Mouse (Mus musculus) urinary bladder, adult 18-20 months (tissue): ENCODE data around the gene Gm11032.
"Not testable (repeated sequence)": the region's sequence is repeated elsewhere in the genome, so short reads cannot be mapped to it uniquely, and the experiment has no call there.

Experiments used
- DNase-seq, 2 experiments: peaks; one replicate each; pipeline ENCODE4 v3.0.0; 2022; ENCODE audit warnings: low spot score in 2 of 2, mixed read lengths in 2 of 2

Gene Gm11032

DNA sequence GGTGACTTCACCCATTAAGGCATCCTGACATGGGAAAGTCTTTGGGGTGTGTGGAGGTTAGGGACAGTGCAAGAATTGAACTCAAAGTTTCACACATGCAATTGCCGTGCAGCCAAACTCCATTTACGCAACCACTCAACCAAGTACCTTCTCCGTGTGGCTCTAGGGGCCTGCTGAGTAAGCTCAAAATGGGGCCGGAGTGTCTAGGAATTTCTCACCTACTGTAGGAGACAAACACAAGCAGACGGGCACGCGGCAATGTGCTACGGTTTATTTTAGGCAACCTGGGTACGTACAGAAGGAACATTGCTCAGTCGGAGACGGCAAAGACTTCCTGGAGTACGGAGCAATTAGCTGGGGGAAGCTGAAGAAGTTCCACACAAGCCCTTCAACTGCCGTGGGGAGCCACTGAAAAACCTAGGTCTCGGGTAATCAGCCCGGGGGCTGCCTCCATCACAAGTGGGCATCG lies at the start of gene Gm11032:
Gm11032 (plus strand) TSS at position 51 of the 469 bp plus-strand sequence.
- DNase-seq: no peak

DNA sequence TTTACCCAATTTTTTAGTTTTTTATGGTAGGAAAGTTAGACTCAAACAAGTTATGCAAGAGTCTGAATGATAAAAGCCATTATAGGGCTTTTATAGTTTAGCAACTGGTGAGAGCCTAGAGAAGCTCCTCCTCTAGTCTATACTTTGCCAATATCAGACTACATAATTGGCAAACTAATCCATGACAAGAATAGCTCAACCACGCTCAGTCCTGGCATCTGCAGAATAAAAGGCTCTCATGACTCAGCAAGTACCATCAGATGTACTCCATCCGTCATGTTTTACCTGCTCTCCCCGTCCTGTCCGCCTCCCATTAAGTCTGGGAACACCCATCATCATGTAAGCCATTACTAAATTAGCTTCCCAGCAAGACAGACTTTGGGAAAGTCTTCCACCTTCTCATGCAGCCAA lies 48.4 kb upstream of the Gm11032 start:
- no peak for DNase-seq

DNA sequence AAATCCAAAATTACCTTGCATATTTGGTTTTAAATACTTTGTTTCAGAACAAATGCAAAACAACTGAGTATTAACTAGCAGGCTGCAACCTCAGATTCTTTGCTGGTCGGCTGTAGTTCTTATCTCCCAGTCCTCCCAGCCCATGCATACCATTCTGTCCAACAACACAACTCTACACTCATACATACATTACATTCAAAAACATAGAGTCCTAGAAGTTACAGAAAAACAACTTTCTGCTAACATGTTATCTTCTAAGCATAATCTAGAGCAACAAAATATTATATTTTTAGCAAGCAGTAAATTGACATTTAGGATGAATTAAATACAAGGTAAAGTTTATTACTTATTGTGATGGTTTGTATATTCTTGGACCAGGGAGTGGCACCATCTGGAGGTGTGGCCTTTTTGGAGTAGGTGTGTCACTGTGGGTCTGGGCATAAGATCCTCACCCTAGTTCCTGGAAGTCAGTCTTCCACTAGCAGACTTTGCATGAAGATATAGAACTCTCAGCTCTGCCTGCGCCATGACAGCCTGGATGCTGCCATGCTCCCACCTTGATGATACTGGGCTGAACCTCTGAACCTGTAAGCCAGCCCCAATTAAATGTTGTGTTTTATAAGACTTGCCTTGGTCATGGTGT lies 43.7 kb upstream of the Gm11032 start:
- not testable (repeated sequence) for DNase-seq

DNA sequence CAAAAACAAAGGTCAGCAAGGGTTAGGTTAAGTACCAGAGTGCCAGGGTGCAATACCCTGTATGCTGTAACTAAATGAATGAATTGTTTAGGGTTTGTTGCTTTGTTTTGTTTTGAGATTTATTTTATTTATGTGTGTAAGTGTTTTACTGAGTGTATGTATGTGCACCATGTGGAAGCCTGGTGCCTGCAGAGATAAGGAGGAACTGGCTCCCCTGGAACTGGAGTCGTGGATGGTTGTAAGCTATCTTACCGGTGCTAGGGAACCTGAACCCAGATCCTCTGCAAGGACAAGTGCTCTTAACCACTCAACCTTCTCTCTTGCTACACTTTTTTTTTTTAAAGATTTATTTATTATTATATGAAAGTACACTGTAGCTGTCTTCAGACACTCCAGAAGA lies 42.8 kb upstream of the Gm11032 start:
- DNase-seq: no peak

DNA sequence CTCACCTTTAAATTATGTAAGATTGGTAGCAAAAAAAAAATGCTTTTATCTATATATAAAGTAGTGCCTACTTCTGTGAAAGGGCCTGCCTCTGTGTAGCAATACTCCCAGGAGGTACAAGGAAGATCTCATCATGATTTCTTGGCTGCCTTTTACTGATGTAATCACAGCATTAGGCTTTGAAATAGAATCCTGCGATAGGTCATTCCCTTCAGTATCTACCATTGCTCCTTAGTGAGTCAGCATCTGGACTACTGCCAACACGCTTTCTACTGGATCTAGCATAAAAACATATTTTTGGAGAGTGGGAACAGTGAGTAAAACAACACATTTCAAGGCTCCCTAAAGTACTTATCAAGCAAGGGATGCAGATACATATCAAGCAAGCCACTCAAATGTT lies 41.2 kb upstream of the Gm11032 start:
- DNase-seq: peak in 1 of 2 experiments; percentile 50

DNA sequence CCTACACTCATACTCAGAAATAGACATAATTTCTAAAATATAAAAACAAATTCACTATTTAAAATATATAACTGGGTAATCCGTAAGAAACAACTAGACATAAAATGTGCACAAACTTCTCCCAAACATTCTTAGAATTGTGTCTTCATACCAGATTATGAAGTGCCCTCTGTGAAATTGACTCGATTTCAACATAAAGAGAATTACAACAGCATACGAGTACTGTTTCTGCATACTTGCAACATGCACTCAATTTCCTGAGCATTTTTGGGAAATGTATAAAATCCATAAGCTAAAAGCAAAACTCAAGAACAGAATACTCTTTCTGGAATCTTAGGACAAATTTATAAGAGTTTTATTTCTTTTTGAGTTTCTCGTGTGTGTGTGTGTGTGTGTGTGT lies 28.1 kb upstream of the Gm11032 start:
- no peak for DNase-seq

DNA sequence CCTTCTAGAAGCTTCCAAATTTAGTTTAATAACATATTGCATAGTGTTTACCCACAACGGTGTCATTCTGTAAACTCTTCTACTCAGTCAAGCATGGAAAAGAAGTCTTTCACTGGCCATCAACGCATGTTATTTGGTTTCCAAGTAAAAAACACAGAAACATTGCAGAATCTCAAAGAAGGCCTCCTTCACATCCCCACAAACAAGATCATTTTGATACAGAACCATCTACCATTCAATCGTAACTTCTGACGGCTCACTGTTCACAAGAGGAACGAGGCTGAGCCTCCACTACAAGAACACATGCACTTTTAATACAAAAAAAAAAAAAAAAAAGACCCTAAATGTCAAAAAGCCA lies 26.4 kb upstream of the Gm11032 start:
- DNase-seq: no peak

DNA sequence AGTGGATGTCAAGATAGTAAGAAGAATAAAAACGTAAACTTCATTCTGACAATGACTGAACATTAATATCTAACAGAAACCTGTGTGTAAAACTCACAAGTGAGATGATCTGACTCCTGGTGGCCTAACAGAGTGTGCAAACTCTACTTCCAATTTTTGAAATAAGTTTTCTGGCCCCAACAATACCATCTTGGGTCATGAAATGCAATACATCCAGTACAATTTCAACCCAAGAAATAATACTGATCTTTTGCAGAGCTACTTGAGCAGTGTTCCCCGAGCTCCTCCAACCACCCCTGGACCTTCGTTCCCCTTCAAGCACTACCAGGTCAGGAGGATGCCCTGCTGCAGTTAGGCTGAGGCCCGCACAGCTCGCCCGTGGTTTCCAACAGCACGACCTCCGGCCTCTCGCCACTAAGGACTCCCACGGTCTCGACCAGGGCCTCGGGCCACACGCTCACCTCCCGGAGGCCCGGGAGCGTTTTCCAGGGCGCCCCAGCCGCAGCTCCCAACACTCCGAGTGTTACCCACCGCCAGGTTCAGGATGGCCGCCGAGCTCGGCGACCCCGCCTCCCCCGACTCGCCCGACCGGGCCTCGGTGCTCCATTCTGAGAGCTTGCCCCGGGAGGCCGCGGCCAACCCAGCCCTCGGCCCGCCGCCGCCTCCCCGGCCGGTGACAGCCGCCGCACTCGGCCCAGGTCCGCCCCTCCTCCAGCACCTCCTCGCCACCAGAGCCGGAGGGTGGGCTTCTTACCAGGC lies 25.8 kb upstream of the Gm11032 start:
- DNase-seq: peak in 1 of 2 experiments; percentile 68

DNA sequence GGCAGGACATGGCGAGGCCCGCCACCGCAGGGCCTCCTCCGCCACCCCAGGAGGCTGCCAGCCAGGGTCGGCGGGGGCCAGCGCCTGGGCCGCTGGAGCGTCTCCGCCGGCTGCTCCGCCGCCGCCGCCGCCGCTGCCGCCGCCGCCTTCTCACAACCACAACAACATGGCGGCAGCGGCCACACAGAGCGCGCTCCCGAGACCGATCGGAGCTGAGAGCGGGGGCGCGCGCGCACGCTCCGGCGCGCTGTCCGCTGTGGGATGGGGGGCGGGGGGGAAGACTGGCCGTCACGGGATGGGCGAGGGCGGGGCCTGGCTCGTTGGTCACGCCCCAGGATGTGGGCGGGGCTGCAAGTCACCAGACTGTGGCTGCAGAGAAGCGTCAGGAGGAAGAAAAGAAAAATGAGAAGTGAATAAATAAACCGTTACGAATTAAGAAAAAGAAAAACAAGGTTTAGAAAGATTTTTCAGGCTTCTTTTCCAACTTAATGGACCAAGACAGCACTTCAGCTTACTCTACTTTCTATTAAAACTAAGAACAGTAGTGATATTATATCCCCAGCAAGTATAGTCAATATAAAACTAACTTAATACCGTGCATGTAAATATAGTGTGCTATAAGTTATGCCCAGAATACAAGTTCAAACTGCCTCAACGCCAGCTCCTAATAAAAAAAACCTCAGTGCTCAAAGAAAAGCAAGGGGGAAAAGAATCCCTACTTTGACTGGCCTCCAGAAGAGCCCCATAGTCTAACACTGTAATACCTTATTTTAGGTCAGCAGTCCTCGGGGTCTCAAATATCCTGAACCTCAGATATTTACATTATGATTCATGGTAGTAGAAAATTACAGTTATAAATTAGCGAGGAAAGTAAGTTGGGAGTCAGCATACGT lies 25.0 kb upstream of the Gm11032 start, which contains the start of gene Mtmr3:
Mtmr3 (minus strand) TSS at position 256 of the 893 bp plus-strand sequence.
- DNase-seq: peak; percentile 90 to 96

DNA sequence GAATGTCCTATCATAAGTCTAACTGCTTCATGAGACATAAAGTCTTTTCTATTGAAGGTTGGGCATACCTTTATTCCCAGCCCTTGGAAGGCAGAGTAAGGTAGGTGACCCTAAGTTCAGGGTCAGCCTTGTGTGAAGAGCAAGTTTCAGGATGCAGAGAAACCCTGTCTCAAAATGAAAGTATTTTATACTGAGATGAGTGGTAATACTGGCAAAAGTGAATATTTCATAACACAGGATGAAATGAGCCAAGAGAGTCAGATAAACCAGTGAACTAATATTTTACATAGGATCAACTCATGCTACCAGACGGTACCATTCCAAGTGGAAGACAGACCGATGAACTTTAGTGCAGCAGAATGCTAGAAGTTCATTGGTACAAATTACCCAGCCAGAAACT lies 21.5 kb upstream of the Gm11032 start:
- no peak for DNase-seq

DNA sequence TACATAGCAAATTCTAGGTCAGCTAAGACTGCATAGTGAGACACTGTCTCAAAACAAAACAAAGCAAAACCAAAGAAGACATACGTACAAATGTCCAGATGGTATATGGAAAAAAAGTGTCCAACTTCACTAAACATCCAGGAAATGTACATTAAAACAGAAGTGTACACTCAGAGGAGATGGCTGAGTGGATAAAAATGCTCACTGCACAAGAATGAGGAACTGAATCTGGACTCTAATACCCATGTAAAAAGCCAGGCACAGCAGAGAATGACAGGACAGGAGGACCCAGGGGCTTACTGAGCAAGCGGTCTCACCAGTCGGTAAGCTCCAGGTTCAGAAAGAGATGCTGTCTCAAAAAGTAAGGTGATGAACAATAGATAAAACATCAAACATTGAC lies 20.0 kb upstream of the Gm11032 start:
- no peak for DNase-seq

DNA sequence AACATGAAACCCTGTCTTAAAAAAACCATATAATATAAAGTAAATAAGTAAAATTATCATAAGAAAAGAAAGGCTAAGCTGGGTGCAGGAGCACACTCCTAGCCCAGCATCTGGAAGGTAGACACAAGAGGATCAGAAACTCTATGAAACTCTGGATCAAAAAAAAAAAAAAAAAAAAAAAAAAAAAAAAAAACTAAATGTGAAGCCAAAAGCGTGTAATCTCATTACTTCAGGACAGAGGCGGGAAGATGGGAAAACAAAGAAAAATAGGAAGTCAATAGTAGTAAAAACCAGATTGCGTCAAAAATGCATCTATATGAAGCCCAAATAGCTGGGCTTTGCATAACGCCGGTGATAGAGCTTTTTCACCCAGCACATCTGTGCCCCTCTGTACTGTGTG lies 18.0 kb upstream of the Gm11032 start:
- no peak for DNase-seq

DNA sequence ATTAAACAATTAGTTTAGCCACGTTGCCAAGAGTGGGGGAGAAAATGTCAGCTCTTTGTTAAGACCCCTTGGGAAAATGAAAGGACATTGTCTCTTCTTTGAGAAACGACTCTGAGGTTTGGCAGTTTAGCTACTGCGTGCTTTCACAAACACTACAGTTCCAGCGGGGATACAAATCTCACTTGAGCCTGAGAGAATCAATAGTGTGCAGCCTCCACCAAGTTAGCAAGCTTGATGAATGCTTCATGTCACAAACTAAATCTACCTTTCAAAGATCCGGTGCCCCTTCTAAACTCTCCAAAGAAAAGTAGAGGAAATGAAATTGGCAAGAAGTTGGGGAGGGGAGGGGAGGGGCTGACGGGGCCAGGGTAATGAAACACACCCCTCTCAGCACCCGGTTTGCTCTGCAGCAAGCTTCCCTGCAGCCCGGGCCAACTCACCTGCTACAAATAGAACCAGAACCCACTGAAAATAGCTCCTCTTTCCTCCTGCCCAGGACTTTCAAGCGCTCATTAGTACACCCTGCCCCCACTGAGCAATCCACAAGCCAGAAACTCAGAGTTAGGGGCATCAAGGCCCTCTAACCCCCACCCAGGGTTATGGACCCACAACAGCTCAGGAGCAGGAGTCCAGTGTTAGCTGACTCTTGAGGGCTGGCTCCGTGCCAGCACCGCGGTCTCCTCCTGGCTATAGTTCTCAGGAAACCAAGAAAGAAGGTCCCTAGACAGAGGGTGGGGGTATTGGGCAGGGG lies 17.0 kb upstream of the Gm11032 start:
- no peak for DNase-seq

DNA sequence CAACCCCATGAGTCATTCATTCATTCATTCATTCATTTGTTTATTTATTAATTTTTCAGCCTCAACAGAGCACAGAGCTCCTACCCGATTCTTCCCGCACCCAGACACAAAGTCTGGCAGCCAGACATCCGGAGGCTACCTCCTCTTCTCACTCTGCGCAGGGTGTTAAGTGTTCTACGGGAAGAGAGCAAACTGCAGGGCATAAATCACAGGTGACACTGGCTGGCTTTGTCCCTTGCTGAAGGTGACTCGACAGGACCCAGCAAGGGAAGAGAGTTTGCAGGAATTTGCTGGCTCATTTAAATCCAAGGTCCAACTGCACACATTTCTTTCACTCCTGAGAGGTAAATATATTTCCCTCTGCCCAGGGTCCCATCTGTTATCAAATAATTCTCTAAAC lies 15.4 kb upstream of the Gm11032 start:
- DNase-seq: no peak

DNA sequence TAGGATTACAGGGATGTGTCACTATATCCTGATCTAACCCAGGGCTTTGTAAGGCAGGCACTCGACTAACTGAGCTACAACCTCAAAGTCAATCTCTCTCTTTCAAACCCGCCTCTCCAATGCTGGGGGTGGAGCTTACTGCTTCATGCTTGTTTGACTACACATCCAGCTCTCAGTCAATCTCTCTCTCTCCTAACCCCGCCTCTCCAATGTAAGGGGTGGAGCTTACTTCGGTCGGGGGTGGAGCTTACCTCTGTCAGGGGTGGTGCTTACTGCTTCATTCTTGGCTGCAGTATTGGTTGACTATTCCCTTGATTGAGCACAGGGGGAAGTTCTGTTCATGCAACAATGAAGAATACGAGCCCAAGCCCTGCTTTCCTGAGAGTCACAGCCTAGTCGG lies 14.5 kb upstream of the Gm11032 start:
- DNase-seq: no peak

DNA sequence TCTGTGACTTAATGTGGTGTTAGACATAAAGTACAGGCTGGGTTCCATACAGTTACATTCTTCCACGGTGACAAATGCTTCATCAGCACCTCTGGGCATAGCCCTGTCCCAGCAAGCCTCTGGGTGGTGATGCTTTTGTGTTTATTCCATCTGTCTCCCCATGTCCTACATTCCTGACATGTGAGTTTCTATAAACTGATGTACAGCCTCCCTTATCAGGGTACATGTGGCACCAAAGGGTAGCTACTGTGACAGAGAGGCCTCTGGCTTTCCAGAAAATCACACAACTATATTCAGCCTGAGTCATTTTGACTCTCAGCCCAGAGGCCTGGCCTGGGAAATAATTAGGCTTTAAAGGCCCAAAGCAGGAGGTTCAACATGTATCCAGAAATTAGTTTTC lies 13.3 kb upstream of the Gm11032 start:
- no peak for DNase-seq

DNA sequence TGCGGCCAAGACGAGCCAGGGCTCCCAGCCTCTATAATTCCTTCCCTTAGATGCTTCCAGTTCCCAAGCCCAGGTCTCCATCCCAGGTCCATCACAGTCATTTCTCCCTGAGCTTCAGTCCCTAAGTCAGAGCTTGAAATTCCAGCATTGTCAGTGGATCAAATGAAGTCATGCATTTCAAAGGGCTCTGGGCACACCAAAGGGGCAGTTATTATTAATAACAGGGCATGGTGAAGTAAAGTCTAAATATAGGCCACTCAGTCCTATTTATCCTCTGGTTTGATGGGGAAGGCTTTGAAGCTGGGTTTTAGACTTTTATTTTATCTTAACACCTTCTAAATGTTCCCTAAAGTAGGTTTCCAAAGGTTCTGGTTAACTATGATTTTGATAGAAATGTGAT lies 8.0 kb upstream of the Gm11032 start:
- DNase-seq: no peak

DNA sequence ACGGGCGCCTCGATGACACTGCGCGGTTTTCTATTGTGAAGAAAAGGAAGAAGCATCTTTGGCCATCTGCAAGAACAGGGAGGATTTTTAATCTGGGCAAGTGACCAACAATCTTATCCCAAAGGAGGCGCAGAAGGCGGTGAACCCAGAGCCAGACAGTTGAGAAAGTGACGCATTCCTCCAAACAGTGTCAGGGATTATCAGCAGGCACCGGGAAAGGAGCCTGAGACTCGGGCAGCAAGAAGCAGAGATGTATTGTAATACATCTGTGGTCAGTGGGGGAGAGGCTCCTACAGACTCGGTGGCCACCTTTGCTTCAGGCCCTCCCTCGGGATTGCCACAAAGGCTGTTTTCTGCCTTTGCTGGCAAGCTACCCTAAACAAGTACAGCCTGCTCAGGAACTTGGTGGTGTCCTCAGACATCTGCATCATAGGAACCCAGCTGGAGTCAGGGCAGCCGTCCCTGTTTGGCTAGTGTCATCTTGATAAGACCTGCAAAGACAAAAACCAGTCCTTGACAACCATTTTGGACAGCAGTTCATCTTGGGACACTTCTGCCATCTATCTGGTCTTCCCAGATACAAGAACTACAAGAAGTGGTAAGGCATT lies 738 bp downstream of the Gm11032 start:
- DNase-seq: peak in 1 of 2 experiments; percentile 30

DNA sequence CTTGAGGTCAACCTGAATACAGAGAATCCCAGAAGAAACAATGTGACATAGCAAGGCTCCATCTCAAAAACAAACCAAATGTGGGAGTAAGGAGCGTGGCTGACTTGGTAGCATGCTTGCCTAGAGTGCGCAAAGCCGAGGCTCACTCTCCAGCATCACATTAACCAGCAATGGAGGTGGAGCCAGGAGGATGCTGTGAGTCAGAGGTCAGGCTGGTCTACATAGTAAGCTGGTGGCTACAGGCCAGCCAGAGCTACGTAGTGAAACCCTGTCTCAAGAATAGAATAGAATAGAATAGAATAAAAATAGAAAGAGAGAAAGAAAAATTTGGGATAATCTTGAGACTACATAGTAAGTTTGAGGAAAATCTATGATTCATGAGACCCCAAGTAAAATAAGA lies 2.0 kb downstream of the Gm11032 start:
- peak in 1 of 2 experiments; percentile 22 for DNase-seq

DNA sequence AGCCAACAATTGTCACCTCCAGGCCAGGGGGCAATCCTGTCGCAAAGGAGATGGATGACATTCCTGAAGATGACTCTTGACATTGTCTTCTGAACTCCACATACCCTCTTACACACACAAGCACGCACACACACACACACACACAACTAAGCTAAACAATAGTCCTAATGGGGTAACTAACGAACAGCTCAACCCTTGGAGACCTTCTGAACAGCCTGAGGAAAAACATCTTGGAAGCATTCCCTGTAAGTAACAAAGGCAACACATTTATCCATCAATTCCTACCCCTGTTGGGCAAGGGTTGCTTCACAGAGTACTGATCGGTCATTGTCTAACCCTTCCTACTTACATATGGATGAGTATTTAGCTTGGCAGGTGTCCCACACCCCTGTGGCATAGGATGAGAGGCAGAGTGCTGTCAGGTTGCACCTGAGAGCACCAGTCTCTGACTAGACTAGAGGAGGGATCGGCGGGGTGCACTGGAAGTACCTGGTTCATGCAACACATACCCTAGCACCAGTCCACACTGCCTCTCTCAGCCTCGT lies 2.6 kb downstream of the Gm11032 start:
- DNase-seq: no peak

DNA sequence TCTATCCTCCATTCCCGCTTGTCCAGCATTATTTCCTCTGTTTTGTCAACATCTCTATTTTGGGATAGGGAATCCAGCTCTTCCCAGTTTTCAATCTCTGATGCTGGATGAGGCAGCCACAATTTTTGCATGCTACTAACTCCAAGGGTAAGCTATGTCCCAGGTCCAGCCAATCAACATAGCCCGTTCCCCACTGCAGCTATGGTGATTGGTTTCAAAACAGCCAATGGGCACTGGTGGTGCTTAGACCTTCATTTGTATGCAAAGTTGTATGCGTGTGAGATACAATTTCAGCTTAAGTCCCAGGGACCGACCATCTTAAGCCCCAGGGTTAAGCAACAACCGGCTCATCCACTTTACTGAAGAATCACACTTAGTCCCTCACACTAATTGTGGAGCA lies 3.1 kb downstream of the Gm11032 start:
- DNase-seq: no peak
